Mouse (Mus musculus): ENCODE measurements at regions not wholly inside any gene's neighbourhood (a gene's known extent, or its start where the extent isn't known, plus 50 kb on each side); places are given as distances from the start of the nearest gene placed in this dataset.

- TF ChIP-seq MYC (IDR thresholded peaks at IDR 0.05; ENCODE audit: low read depth, low read length) = no peak
- TF ChIP-seq EP300 (IDR thresholded peaks at IDR 0.05; ENCODE audit: low read length) = no peak
- TF ChIP-seq E2F4 (IDR thresholded peaks at IDR 0.05; ENCODE audit: insufficient replicate concordance, low read depth, low read length) = no peak
- TF ChIP-seq POLR2A (IDR thresholded peaks at IDR 0.05; ENCODE audit: low read depth, low read length) = no peak
- TF ChIP-seq NELFE (IDR thresholded peaks at IDR 0.05; ENCODE audit: low read depth, low read length) = no peak
These were observed 87.7 kb upstream of the Pgrmc2 start for GRCm38 (mm10) chr3:41170566-41170965.

Data from CH12.LX (cell line).